Mouse (Mus musculus) bone marrow, adult 2 months (tissue): ENCODE results near the gene Ssx2ip. TPM values are rescaled to one million over a fixed set of nuclear protein-coding genes. Genes with fewer than 3 reads are reported as not detected.

Experiments used
- H3K27ac ChIP-seq: fragments of 200-500 bp; 2 replicates; pipeline ENCODE4 v1.5.1; 2012; ENCODE audit warnings: low read depth, mild to moderate bottlenecking, control low read depth, inconsistent platforms, low read length; ENCODE audit not compliant: control insufficient read depth, poor library complexity, insufficient read depth
- H3K4me1 ChIP-seq: fragments of 200-500 bp; 2 replicates; pipeline ENCODE4 v1.6.1; 2011; ENCODE audit warnings: low read length; ENCODE audit not compliant: control insufficient read depth, insufficient read depth
- H3K4me3 ChIP-seq: fragments of 200-500 bp; replicated peaks from 2 replicates; pipeline ENCODE3; 2011; ENCODE audit warnings: mild to moderate bottlenecking, low read depth, low read length, control low read depth; ENCODE audit not compliant: control insufficient read depth
- CTCF ChIP-seq: fragments of 200-500 bp; IDR thresholded peaks from 2 replicates; pipeline ENCODE4 v1.5.1; 2011; ENCODE audit warnings: low read length, control low read depth; ENCODE audit not compliant: control insufficient read depth, insufficient read depth
- POLR2A ChIP-seq: fragments of 200-500 bp; IDR thresholded peaks from 2 replicates; pipeline ENCODE4 v1.6.1; 2011; ENCODE audit warnings: low read depth, mild to moderate bottlenecking, control low read depth, low read length, borderline replicate concordance; ENCODE audit not compliant: control insufficient read depth
- WGBS: fragments of 180-500 bp; shearing (Covaris S2); methylation state at CpG from one replicate; pipeline ENCODE4 v1.1.7; 2018; 5-methylcytosine and 5-hydroxymethylcytosine counted together
- polyA plus RNA-seq: library from polyadenylated mRNA; stranded (reverse); fragments of >200 nt; gene quantifications from 2 replicates; pipeline ENCODE4 v1.2.4, GENCODE M21; 2011; ENCODE audit warnings: low replicate concordance; ENCODE audit not compliant: missing spikeins, insufficient read depth, insufficient read length

Gene Ssx2ip
- polyA plus RNA-seq, 1 experiment = 26.0 TPM

GRCm38 (mm10) chr3:146434686-146435085, 30.2 kb downstream of the Ssx2ip start:
- TF ChIP-seq CTCF (no peak), POLR2A (no peak)
- H3K4me1 ChIP-seq = no peaks in the 10 kb centered on the region
- 95% methylated on average over 8 of the region's 8 CpGs for WGBS

GRCm38 (mm10) chr3:146435533-146435932, 31.1 kb downstream of the Ssx2ip start:
- no peaks in the 10 kb centered on the region for H3K4me1 ChIP-seq
- WGBS = 88% methylated on average over 11 of the region's 11 CpGs
- no peak for TF ChIP-seq CTCF
- no peak for TF ChIP-seq POLR2A
- H3K27ac ChIP-seq = no peak overlapping the region
- no peak overlapping the region for H3K4me3 ChIP-seq

More at GRCm38 (mm10) chr3:146434686-146435085, 30.2 kb downstream of the Ssx2ip start:
- H3K4me3 ChIP-seq = no peak overlapping the region
- H3K27ac ChIP-seq = no peak overlapping the region

GRCm38 (mm10) chr3:146436114-146436513, 31.7 kb downstream of the Ssx2ip start:
- no peak overlapping the region for H3K27ac ChIP-seq
- no peaks in the 10 kb centered on the region for H3K4me1 ChIP-seq
- TF ChIP-seq CTCF = no peak
- TF ChIP-seq POLR2A = no peak
- H3K4me3 ChIP-seq = no peak overlapping the region
- WGBS = 95% methylated on average over 8 of the region's 8 CpGs

- H3K4me1 ChIP-seq = no peaks in the 10 kb centered on the region
- WGBS = 89% methylated on average over 12 of the region's 12 CpGs
- TF ChIP-seq POLR2A (no peak), CTCF (no peak)
- H3K4me3 ChIP-seq = no peak overlapping the region
- no peak overlapping the region for H3K27ac ChIP-seq
Observed at GRCm38 (mm10) chr3:146440011-146440410, 35.6 kb downstream of the Ssx2ip start.

- Histone ChIP-seq H3K4me3 (no peak overlapping the region), H3K27ac (no peak overlapping the region), H3K4me1 (no peaks in the 10 kb centered on the region)
- TF ChIP-seq CTCF (no peak), POLR2A (no peak)
- WGBS = 86% methylated on average over 7 of the region's 7 CpGs
Observed at GRCm38 (mm10) chr3:146440422-146440821, 36.0 kb downstream of the Ssx2ip start.

- Histone ChIP-seq H3K4me3 (no peak overlapping the region), H3K4me1 (no peaks in the 10 kb centered on the region; the same call in 1 of the 2 replicates), H3K27ac (no peak overlapping the region)
- 88% methylated on average over 7 of the region's 7 CpGs for WGBS
- no peak for TF ChIP-seq CTCF
- TF ChIP-seq POLR2A = no peak
Observed at GRCm38 (mm10) chr3:146442484-146442883, 38.0 kb downstream of the Ssx2ip start.

GRCm38 (mm10) chr3:146442936-146443335, 38.5 kb downstream of the Ssx2ip start:
- no peak overlapping the region for H3K27ac ChIP-seq
- 95% methylated on average over 8 of the region's 8 CpGs for WGBS
- H3K4me3 ChIP-seq = no peak overlapping the region
- H3K4me1 ChIP-seq = no peaks in the 10 kb centered on the region; the same call in 1 of the 2 replicates
- TF ChIP-seq POLR2A (no peak), CTCF (no peak)

- Histone ChIP-seq H3K27ac (no peak overlapping the region), H3K4me1 (no peaks in the 10 kb centered on the region; the same call in 1 of the 2 replicates), H3K4me3 (no peak overlapping the region)
- TF ChIP-seq CTCF (no peak), POLR2A (no peak)
- WGBS = 93% methylated on average over 7 of the region's 7 CpGs
Observed at GRCm38 (mm10) chr3:146443380-146443779, 38.9 kb downstream of the Ssx2ip start.

- WGBS = 65% methylated on average over 7 of the region's 7 CpGs
- Histone ChIP-seq H3K4me3 (peak overlapping the region; percentile 37), H3K27ac (no peak overlapping the region)
Observed at GRCm38 (mm10) chr3:146444880-146445279, 40.4 kb downstream of the Ssx2ip start.

More at GRCm38 (mm10) chr3:146444880-146445279, 40.4 kb downstream of the Ssx2ip start:
- H3K4me1 ChIP-seq = no peaks in the 10 kb centered on the region; the same call in 1 of the 2 replicates
- TF ChIP-seq POLR2A (no peak), CTCF (no peak)
